Mouse (Mus musculus) thymus, postnatal 10 days (tissue): Measurements from ENCODE around the gene Apex2.
"Not testable (repeated sequence)": the region's sequence is repeated elsewhere in the genome, so short reads cannot be mapped to it uniquely, and the experiment has no call there.

Source experiments
- DNase-seq, 2 experiments: peaks; one replicate each; pipeline ENCODE4 v3.0.0; 2021; ENCODE audit warnings: low spot score in 2 of 2

Apex2 gene

GRCm38 (mm10) chrX:150487811-150488210, 101.9 kb downstream of the Apex2 start:
- not testable (repeated sequence) for DNase-seq

- DNase-seq = not testable (repeated sequence)
These were observed 103.2 kb downstream of the Apex2 start for GRCm38 (mm10) chrX:150486314-150487030.

GRCm38 (mm10) chrX:150477854-150478780, 111.6 kb downstream of the Apex2 start:
- DNase-seq = peak; percentile 81

- no peak for DNase-seq
These were observed 118.3 kb downstream of the Apex2 start for GRCm38 (mm10) chrX:150471416-150471815.
